Mouse (Mus musculus) intestine, embryonic 16.5 days (tissue): Measurements from ENCODE around the gene Pdzd8. TPM values are rescaled to one million over a fixed set of nuclear protein-coding genes. Genes with fewer than 3 reads are reported as not detected.

Experiments used
- polyA plus RNA-seq: library from polyadenylated mRNA; unstranded; fragments of >200 nt; fragmentation: Nextera tagmentation; extraction: Ambion mirVana; gene quantifications from 2 replicates; pipeline ENCODE4 v1.2.1, GENCODE M21; 2015

Gene Pdzd8
- polyA plus RNA-seq, 1 experiment from 2014 or later: 5.9 TPM

Other genes starting within 250 kb of the Pdzd8 start
- gene Vax1, start 175.7 kb downstream of the Pdzd8 start, polyA plus RNA-seq: not detected in 2 replicates
- gene Kcnk18, start 126.6 kb downstream of the Pdzd8 start, polyA plus RNA-seq: not detected in 2 replicates
- gene Slc18a2, start 84.9 kb downstream of the Pdzd8 start, polyA plus RNA-seq: 7.5 and 7.9 TPM in 2 replicates
- 14.2 and 16.4 TPM in 2 replicates for gene Rps12-ps3, start 23.5 kb downstream of the Pdzd8 start, polyA plus RNA-seq
- gene Emx2, start 112.6 kb upstream of the Pdzd8 start, polyA plus RNA-seq: not detected in 2 replicates